Mouse (Mus musculus): ENCODE measurements around the gene Usp33. TPM values are rescaled to one million over a fixed set of nuclear protein-coding genes. Genes with fewer than 3 reads are reported as not detected.

The Usp33 gene
- total and polyA plus RNA-seq, 2 experiments, result 9.9 to 46.9 TPM

- TF ChIP-seq POLR2A (IDR thresholded peaks at IDR 0.05; ENCODE audit: extremely low read depth, insufficient read depth, low read length), result no peak
- TF ChIP-seq CTCF (IDR thresholded peaks at IDR 0.05; ENCODE audit: low read depth, low read length), result peak; percentile 23; the same call in 1 of the 2 replicates
- no peak overlapping the region for H3K4me3 ChIP-seq (ENCODE audit: insufficient read depth, low read depth, low read length)
- WGBS, result 79% methylated on average over 10 of the region's 10 CpGs
These were observed 25.2 kb upstream of the Usp33 start for GRCm38 (mm10) chr3:152320972-152321645.

DNA sequence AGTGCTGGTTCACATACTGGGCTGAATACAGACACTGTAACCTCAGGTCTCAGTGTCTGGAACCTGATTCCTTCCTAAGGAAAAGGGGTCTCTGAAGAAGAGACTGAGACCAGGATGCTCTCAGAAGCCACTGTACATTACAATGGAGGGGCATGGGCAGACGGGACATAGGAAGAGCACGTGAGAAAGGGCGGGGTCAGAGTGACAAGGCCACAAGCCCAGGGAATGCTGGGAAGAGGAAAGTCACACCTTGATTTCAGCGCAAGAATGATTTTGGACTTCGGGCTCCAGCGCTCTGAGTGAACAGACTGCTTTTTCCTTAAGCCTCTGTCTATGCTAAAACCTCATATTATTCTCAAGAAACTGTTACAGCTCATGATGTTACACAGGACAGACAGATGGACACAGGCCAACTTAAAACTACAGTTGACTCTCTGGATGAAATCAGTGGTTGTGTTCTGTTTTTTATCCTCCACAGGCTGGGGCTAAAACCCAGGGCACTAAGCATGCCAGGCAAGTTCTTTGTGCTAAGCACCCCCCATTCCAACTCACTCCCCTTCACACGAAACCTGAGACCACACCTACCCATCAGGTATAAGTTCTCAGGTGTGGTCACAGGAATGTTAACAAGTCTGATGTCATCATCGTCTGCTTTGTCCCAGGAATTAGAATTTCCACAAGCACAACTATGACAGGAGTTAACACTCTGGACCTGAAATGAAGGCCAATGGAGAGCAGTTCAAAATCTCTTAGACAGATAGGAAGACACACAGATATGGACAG is 24.3 kb upstream of the Usp33 start:
- no peak overlapping the region for H3K9ac ChIP-seq (ENCODE audit: low read depth, low read length)
- no peaks in the 10 kb centered on the region for H3K36me3 ChIP-seq (ENCODE audit: control insufficient read depth, insufficient read depth, low read length)
- H3K27me3 ChIP-seq (ENCODE audit: control insufficient read depth, insufficient read depth, low read length), result no peaks in the 10 kb centered on the region
- no peak for TF ChIP-seq POLR2A (IDR thresholded peaks at IDR 0.05; ENCODE audit: extremely low read depth, insufficient read depth, low read length)
- no peak for TF ChIP-seq CTCF (IDR thresholded peaks at IDR 0.05; ENCODE audit: low read depth, low read length)
- H3K27ac ChIP-seq (replicated peaks; ENCODE audit: insufficient read depth, low read depth, low read length), result no peak overlapping the region
- H3K4me3 ChIP-seq (ENCODE audit: insufficient read depth, low read depth, low read length), result no peak overlapping the region
- WGBS, result 93% methylated on average over 8 of the region's 8 CpGs
- H3K79me2 ChIP-seq (ENCODE audit: control insufficient read depth, insufficient read depth, low read length), result no peaks in the 10 kb centered on the region
- no peak for DNase-seq (ENCODE audit: extremely low read depth, low read depth, low spot score)
- no peaks in the 10 kb centered on the region for H3K4me1 ChIP-seq (ENCODE audit: control insufficient read depth, insufficient read depth, low read length)

More at GRCm38 (mm10) chr3:152320972-152321645, 25.2 kb upstream of the Usp33 start:
- H3K4me1 ChIP-seq (ENCODE audit: control insufficient read depth, insufficient read depth, low read length), result no peaks in the 10 kb centered on the region
- peak; percentile 51 for DNase-seq (ENCODE audit: extremely low read depth, low read depth, low spot score)
- no peak overlapping the region for H3K9ac ChIP-seq (ENCODE audit: low read depth, low read length)
- no peak overlapping the region for H3K27ac ChIP-seq (replicated peaks; ENCODE audit: insufficient read depth, low read depth, low read length)
- H3K79me2 ChIP-seq (ENCODE audit: control insufficient read depth, insufficient read depth, low read length), result no peaks in the 10 kb centered on the region
- H3K36me3 ChIP-seq (ENCODE audit: control insufficient read depth, insufficient read depth, low read length), result no peaks in the 10 kb centered on the region
- no peaks in the 10 kb centered on the region for H3K27me3 ChIP-seq (ENCODE audit: control insufficient read depth, insufficient read depth, low read length)

- TF ChIP-seq CTCF (IDR thresholded peaks at IDR 0.05; ENCODE audit: low read depth, low read length), result no peak
- no peak for TF ChIP-seq POLR2A (IDR thresholded peaks at IDR 0.05; ENCODE audit: extremely low read depth, insufficient read depth, low read length)
- H3K27me3 ChIP-seq (ENCODE audit: control insufficient read depth, insufficient read depth, low read length), result no peaks in the 10 kb centered on the region
- no peaks in the 10 kb centered on the region for H3K79me2 ChIP-seq (ENCODE audit: control insufficient read depth, insufficient read depth, low read length)
- H3K4me1 ChIP-seq (ENCODE audit: control insufficient read depth, insufficient read depth, low read length), result no peaks in the 10 kb centered on the region
- no peak overlapping the region for H3K4me3 ChIP-seq (ENCODE audit: insufficient read depth, low read depth, low read length)
- H3K9ac ChIP-seq (ENCODE audit: low read depth, low read length), result no peak overlapping the region
- no peak for DNase-seq (ENCODE audit: extremely low read depth, low read depth, low spot score)
- H3K36me3 ChIP-seq (ENCODE audit: control insufficient read depth, insufficient read depth, low read length), result no peaks in the 10 kb centered on the region
- 96% methylated on average over 6 of the region's 6 CpGs for WGBS
- H3K27ac ChIP-seq (replicated peaks; ENCODE audit: insufficient read depth, low read depth, low read length), result no peak overlapping the region
These were observed 14.2 kb upstream of the Usp33 start for GRCm38 (mm10) chr3:152332104-152332503.

DNA sequence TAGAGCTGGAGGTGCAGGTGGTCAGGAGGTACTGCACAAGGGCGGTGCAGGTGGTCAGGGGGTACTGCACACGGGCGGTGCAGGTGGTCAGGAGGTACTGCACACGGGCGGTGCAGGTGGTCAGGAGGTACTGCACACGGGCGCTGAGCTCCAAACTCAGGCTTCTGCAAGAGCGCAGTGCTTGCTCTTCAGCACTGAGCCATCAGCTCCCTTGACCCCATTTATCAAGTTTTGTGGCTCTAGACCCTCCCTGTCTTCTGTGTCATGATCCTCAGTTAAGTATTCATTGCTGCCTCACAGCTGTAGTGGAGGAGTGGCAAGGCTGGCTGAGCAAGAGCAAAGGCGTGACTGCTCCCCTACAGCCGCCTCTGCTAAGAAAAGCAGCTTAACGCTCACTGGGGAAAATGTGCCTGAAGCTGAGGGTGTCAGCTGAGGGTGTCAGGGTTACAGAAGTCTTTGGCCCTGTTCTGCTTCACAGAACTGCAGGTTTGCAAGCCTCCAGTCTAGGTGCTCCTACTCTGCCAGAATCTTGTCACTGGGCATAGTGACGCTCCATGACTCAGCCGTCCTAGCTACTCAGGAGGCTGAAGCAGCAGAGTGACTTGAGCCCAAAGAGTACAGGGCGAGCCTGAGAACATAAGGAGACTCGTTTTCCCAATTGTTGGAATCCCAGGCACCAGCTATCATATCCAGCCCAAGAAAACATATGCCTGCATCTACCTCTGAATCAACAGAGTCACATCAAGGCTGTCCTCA is 13.6 kb upstream of the Usp33 start:
- WGBS, result 96% methylated on average over 15 of the region's 15 CpGs
- TF ChIP-seq POLR2A (IDR thresholded peaks at IDR 0.05; ENCODE audit: extremely low read depth, insufficient read depth, low read length) (no peak), CTCF (IDR thresholded peaks at IDR 0.05; ENCODE audit: low read depth, low read length) (no peak)
- H3K79me2 ChIP-seq (ENCODE audit: control insufficient read depth, insufficient read depth, low read length), result no peaks in the 10 kb centered on the region
- H3K27ac ChIP-seq (replicated peaks; ENCODE audit: insufficient read depth, low read depth, low read length), result no peak overlapping the region
- no peak overlapping the region for H3K4me3 ChIP-seq (ENCODE audit: insufficient read depth, low read depth, low read length)
- DNase-seq (ENCODE audit: extremely low read depth, low read depth, low spot score), result no peak
- no peak overlapping the region for H3K9ac ChIP-seq (ENCODE audit: low read depth, low read length)
- H3K36me3 ChIP-seq (ENCODE audit: control insufficient read depth, insufficient read depth, low read length), result no peaks in the 10 kb centered on the region
- H3K27me3 ChIP-seq (ENCODE audit: control insufficient read depth, insufficient read depth, low read length), result no peaks in the 10 kb centered on the region
- no peaks in the 10 kb centered on the region for H3K4me1 ChIP-seq (ENCODE audit: control insufficient read depth, insufficient read depth, low read length)

GRCm38 (mm10) chr3:152333641-152334040 is 12.6 kb upstream of the Usp33 start:
- Histone ChIP-seq H3K27me3 (ENCODE audit: control insufficient read depth, insufficient read depth, low read length) (no peaks in the 10 kb centered on the region), H3K4me1 (ENCODE audit: control insufficient read depth, insufficient read depth, low read length) (no peaks in the 10 kb centered on the region), H3K36me3 (ENCODE audit: control insufficient read depth, insufficient read depth, low read length) (no peaks in the 10 kb centered on the region), H3K9ac (ENCODE audit: low read depth, low read length) (no peak overlapping the region), H3K27ac (replicated peaks; ENCODE audit: insufficient read depth, low read depth, low read length) (no peak overlapping the region), H3K79me2 (ENCODE audit: control insufficient read depth, insufficient read depth, low read length) (no peaks in the 10 kb centered on the region), H3K4me3 (ENCODE audit: insufficient read depth, low read depth, low read length) (no peak overlapping the region)
- WGBS, result 61% methylated on average over 10 of the region's 10 CpGs
- DNase-seq (ENCODE audit: extremely low read depth, low read depth, low spot score), result no peak
- no peak for TF ChIP-seq POLR2A (IDR thresholded peaks at IDR 0.05; ENCODE audit: extremely low read depth, insufficient read depth, low read length)
- TF ChIP-seq CTCF (IDR thresholded peaks at IDR 0.05; ENCODE audit: low read depth, low read length), result no peak
